Mouse (Mus musculus) macrophage (primary cell): Measurements from ENCODE around the gene Zmat3. TPM values are rescaled to one million over a fixed set of nuclear protein-coding genes. Genes with fewer than 3 reads are reported as not detected.

ENCODE experiments used
- polyA plus RNA-seq: library from polyadenylated mRNA; stranded (reverse); fragments of 250-400 nt; gene quantifications from 3 replicates; pipeline ENCODE4 v1.2.4, GENCODE M21; 2018; ENCODE audit warnings: inconsistent platforms

Zmat3 gene
- polyA plus RNA-seq, 1 experiment from 2014 or later, result 10.9 TPM

Other genes with a start within 250 kb of the Zmat3 start
- 16.9 to 27.5 TPM (median 25.9 TPM) in 3 replicates for gene Pik3ca, start 31.7 kb upstream of the Zmat3 start, polyA plus RNA-seq
- not detected in 3 replicates for gene Kcnmb3, start 126.2 kb upstream of the Zmat3 start, polyA plus RNA-seq
- 23.5 to 31.2 TPM (median 26.8 TPM) in 3 replicates for gene Zfp639, start 144.2 kb upstream of the Zmat3 start, polyA plus RNA-seq
- 15.2 to 33.6 TPM (median 24.9 TPM) in 3 replicates for gene Mfn1, start 163.5 kb upstream of the Zmat3 start, polyA plus RNA-seq